Mouse (Mus musculus): Measurements from ENCODE around the gene Slc9b2.

DNA sequence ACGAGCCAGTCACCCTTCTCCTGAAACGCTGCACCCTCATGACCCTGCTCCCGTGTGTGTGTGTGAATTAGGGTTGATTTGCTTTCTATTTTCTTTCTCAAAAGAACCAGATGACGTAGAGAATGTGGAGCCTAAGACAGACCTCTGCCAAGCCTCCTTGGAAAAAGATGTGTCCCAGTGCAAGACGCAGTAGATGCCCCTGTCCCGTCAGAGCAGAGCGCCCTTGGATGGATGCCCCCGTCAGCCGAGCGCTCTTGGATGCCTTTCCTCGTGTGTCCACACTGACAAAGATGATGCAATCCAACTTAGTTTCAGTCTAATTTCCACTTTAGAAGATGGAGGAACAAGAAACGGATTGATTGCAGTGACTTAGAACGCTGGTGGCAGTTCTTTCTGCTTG is 34.5 kb upstream of the Slc9b2 start:
- no peak for TF ChIP-seq FLI1 (IDR thresholded peaks at IDR 0.05; ENCODE audit: low read length)
- TF ChIP-seq GATA1 (IDR thresholded peaks at IDR 0.05; ENCODE audit: borderline replicate concordance, low read length) = no peak
